Mouse (Mus musculus) thymus, adult 2 months (tissue): ENCODE measurements around the gene Tulp2.

Experiments
- CTCF ChIP-seq: fragments of 200-500 bp; IDR thresholded peaks from 2 replicates; pipeline ENCODE4 v1.5.1; 2012; ENCODE audit warnings: mild to moderate bottlenecking, control low read depth, low read length, moderate library complexity, borderline replicate concordance; ENCODE audit not compliant: control insufficient read depth, poor library complexity, insufficient read depth; ENCODE audit errors: extremely low read depth
- POLR2A ChIP-seq: fragments of 200-500 bp; IDR thresholded peaks from 2 replicates; pipeline ENCODE4 v1.6.1; 2012; ENCODE audit warnings: mild to moderate bottlenecking, low read length, control low read depth, moderate library complexity; ENCODE audit not compliant: control insufficient read depth, poor library complexity, insufficient read depth; ENCODE audit errors: extremely low read depth

- TF ChIP-seq CTCF (no peak), POLR2A (no peak)
Observed at GRCm38 (mm10) chr7:45544525-45544924, 62.8 kb downstream of the Tulp2 start.
